ENCODE assay signal across 12 mouse cellular contexts in the genomic region with DNA sequence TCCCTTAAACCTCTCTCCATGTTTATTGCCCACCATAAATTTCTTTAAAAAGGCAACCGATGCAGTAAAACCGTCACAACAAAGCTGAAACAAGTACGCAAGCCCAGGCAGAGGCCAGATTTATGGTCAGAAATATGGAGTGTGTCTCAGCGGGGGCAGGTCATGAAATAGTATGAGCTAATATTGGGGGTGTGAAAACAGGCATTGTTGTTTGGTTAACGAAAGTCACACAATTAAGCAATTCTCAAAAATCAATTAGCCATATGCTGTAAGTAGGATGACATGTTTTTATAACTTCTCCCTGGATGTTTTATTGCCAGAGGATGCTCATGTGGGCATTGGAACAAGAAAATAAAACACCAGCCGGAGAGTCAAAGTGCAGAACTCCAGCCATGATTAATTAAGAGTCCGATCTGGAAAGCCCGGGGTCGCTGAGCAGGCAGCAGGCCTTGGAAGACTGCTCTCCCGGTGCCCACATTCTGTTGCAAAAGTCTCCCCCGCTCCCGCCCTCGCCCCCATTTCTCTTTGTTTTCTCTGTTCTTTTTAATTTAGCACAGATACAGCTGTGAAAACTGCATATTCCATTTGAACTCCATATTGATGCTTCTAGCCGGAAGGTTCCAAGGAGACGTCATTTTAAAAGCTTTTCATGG.
A peak's percentile ranks its signal among the peaks of the same experiment; 100 is the strongest.
DNase-seq lines count a peak whose midpoint lies in the region; ATAC-seq lines count a peak whose summit lies in the region.
"Had no signal": no experiment of that assay in that cellular context is flagged by ENCODE, and none has a peak within 500 bp of the region (broad histone marks: within the 10 kb centered on the region; RNA-seq: fewer than 3 reads in every experiment).

No protein-coding gene starts in this region.

- H3K4me1 ChIP-seq in neural tube, embryonic 13.5 days (replicated peaks): peaks cover 36% of the 10 kb centered on the region

- peak; percentile 34 for DNase-seq in layer of hippocampus, adult 11-12 months (ENCODE audit: low spot score)
- no peak for DNase-seq in layer of hippocampus, postnatal 14 days (ENCODE audit: low spot score in 2 of 2)
- peak; percentile 37 for DNase-seq in embryo, embryonic 9.5 days (ENCODE audit: extremely low spot score)
- peak; percentile 40 for DNase-seq in kidney, postnatal 14 days
- DNase-seq in cerebellum, adult 8-10 months: no peak
- DNase-seq in cerebellum, adult 11-12 months: no peak
- DNase-seq: adrenal gland, postnatal 14 days; gastrocnemius, postnatal 14 days; left cerebral cortex, postnatal 4 days had no signal

- no peaks in the 10 kb centered on the region for H3K36me3 ChIP-seq in neural tube, embryonic 13.5 days
- H3K36me3 ChIP-seq: heart, embryonic 15.5 days had no signal

- WGBS in neural tube, embryonic 13.5 days: 7% methylated on average over 15 of the region's 15 CpGs

- peaks cover 82% of the 10 kb centered on the region for H3K27me3 ChIP-seq in neural tube, embryonic 13.5 days
- H3K27me3 ChIP-seq: heart, embryonic 15.5 days had no signal

- peak overlapping the region; percentile 42 for H3K27ac ChIP-seq in neural tube, embryonic 13.5 days (replicated peaks)
- H3K27ac ChIP-seq: heart, embryonic 15.5 days had no signal

- peak overlapping the region; percentile 37 for H3K4me2 ChIP-seq in neural tube, embryonic 13.5 days
- H3K4me2 ChIP-seq: heart, embryonic 15.5 days had no signal

- ATAC-seq in neural tube, embryonic 13.5 days (ENCODE audit: low read depth): peak; percentile 81
- ATAC-seq: midbrain, embryonic 16.5 days had no signal

- H3K4me3 ChIP-seq in neural tube, embryonic 13.5 days: no peak overlapping the region
- H3K4me3 ChIP-seq: heart, embryonic 15.5 days had no signal

- H3K9me3 ChIP-seq in neural tube, embryonic 13.5 days: no peaks in the 10 kb centered on the region
- H3K9me3 ChIP-seq: heart, embryonic 15.5 days had no signal

- 0 out of 2 replicates have a peak overlapping the region, but pooled peaks have one; percentile 17 for H3K9ac ChIP-seq in neural tube, embryonic 13.5 days
- H3K9ac ChIP-seq: heart, embryonic 15.5 days had no signal

Comparison
In these comparisons a context has a peak if more than half of its experiments do, and no peak if none do; other contexts are left out.
1. DNase-seq: peak in layer of hippocampus, adult 11-12 months (single experiment), embryo, embryonic 9.5 days (single experiment) and kidney, postnatal 14 days (single experiment); none in layer of hippocampus, postnatal 14 days (0 of 2), cerebellum, adult 8-10 months (single experiment) and cerebellum, adult 11-12 months (single experiment).